Mouse (Mus musculus): ENCODE measurements around the gene Iqck.

Gene Iqck

DNA sequence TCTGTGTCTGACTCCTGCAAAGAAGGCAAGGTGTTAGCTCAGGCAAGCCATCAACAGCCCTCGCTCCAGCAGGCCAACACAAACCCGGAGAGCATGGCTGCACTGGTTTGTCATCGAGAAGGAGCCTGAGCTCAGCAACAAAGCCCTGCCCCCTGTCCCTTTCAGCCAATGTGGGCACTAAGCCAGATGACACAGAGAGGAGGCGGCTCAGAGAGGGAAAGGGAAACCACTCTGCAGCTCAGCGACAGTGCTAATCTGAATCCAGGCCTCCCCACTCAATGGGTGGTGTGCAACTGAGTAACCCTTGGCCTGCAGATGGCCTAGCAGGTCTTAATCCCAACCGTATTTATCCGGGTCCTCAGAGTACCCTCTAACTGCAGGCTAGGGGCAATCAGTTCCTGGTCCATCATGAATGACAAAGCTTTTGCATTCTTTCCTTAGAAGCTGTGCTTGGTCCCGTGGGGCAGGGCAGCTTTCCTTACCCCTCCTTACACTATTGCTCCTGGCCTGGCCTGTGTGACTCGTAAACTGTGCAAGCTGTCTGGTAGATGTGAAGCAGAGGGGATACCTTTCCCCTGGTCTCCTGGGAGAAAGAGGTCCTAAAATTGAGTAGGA lies 4.8 kb upstream of the Iqck start:
- DNase-seq (ENCODE audit: low spot score in 2 of 2): no peak

GRCm38 (mm10) chr7:118851571-118851970 lies 4.0 kb upstream of the Iqck start:
- DNase-seq (ENCODE audit: low spot score in 2 of 2): no peak

- no peak for DNase-seq (ENCODE audit: low spot score in 2 of 2)
These were observed 2.9 kb upstream of the Iqck start for GRCm38 (mm10) chr7:118852611-118853010.

DNA sequence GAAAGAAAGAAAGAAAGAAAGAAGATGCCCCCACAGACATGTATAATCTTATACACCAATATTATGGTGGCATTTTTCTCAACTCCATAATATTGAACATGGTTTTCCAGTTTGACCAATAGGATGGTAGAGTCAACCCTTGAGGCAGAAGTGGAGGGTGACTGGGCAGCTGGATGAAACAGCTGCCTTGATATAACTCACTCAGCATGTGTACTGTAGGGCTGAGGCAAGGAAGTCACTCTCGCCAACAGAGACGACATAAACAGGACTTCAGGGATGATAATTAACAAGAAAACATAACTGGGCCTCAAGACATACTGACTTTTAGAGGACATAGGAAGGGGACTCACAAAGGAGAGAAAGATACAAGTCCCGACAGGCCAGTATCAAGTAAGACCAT lies 946 bp upstream of the Iqck start:
- DNase-seq (ENCODE audit: low spot score in 2 of 2): no peak

DNA sequence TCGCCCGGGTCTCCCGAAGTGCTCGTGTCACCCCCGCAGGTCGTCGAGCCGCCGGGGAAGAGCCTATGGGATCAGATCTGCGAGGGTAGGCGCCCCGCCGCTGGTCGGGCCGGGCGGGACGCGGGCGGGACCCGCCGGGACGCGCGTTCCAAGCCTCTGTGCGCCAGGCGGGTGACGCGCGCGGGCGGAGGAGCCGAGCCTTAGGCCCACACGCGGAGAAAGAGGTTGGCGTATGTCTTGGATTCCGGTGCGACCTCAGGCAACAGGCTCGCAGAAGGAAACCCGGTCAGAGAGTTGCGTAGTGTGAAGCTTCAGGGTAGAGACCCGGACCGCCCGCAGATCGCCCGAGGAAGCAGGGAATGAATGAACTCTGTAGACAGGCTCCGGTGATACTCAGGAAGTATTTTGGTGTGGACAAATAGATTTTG lies 339 bp downstream of the Iqck start, which contains the start of gene Knop1:
Gene Knop1, minus strand, starts transcription at position 378 of the 428 bp plus-strand sequence.
- no peak for DNase-seq (ENCODE audit: low spot score in 2 of 2)

DNA sequence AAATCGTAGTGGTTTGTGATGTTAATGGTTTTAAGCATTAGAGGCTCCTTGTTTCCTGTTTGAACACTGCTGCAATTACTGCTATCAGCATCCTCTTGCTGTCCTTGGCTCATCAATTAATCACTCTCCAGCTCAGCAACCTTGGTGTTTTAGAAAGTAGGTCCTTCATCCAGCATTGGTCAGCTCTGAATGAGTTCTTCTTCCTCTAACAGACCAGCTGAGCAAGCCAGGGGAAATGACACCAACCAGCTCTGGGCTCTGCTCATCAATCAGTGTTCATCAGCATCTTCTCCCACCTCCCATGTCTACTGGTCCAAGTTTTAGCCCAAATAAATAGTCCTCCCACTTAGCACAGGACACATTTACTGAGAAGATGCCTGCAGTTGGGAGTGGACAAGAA lies 3.1 kb downstream of the Iqck start:
- no peak for DNase-seq (ENCODE audit: low spot score in 2 of 2)

GRCm38 (mm10) chr7:118865362-118865761 lies 9.8 kb downstream of the Iqck start:
- no peak for DNase-seq (ENCODE audit: low spot score in 2 of 2)

GRCm38 (mm10) chr7:118879466-118880029 lies 24.0 kb downstream of the Iqck start:
- DNase-seq (ENCODE audit: low spot score in 2 of 2): no peak

GRCm38 (mm10) chr7:118883957-118884356 lies 28.4 kb downstream of the Iqck start:
- no peak for DNase-seq (ENCODE audit: low spot score in 2 of 2)

- peak in 1 of 2 experiments; percentile 25 for DNase-seq (ENCODE audit: low spot score in 2 of 2)
These were observed 29.4 kb downstream of the Iqck start for GRCm38 (mm10) chr7:118884969-118885368.

DNA sequence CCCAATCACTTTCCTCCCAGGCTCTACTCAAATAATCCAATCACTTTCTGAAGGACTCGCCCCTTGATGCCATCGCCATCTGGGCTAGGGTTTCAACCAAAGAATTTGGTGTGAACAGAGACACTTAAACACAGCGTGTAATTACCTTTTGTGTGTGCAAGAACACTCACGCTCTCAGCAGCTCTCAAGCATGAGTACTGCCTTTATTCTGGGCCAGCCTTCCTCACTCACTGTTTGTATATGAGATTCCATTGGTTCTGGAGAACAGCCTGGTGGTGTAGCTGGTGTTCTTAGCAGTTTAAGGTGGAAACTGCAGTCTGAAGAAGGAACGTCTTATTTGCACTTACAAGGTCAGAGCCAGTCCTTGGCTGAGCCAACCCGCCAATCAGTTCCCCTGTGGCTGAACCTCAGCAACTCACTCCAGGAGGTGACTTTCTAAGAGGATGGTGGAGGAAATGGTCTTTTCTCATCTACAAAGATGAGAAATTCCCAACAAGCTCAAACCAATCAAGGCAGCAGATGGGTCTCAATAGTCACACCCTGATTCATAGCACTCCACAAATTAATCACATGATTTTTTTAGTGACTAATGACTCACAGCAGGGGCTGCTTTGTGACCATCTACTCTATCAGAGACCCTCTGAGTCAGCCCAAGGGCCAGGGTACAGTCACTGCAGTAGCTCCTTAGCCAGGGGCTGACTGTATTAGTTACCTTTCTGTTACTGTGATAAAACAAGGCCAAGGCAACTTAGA lies 31.9 kb downstream of the Iqck start:
- no peak for DNase-seq (ENCODE audit: low spot score in 2 of 2)

DNA sequence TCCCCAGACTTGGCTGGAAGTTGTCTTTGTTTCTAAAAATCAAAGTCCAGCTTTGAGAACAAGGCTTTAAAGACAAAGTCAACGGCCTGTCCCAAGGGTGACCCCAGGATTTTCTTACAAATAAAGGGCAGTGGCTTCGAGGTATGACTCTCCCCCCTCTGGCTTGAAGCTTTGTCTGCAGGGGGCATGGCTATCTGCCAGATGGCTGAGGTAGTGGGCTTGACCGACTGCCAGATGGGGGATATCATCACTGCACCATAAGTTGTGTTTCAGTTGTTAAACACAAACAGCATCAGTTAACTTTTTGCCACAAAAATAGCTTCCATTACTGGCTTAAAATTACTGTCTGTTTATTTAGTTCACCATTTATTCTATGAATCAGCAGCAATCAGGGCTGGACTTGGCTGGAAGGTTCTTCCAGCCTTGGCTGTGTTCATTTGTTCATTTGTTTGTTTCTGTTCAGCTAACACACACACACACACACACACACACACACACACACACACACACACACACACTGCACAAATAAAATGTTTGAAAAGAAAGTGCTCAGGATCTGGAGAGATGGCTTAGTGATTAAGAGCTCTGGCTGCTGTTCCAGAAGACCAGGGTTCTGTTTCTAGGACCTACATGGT lies 33.6 kb downstream of the Iqck start:
- no peak for DNase-seq (ENCODE audit: low spot score in 2 of 2)

GRCm38 (mm10) chr7:118895469-118896450 lies 40.2 kb downstream of the Iqck start:
- no peak for DNase-seq (ENCODE audit: low spot score in 2 of 2)

DNA sequence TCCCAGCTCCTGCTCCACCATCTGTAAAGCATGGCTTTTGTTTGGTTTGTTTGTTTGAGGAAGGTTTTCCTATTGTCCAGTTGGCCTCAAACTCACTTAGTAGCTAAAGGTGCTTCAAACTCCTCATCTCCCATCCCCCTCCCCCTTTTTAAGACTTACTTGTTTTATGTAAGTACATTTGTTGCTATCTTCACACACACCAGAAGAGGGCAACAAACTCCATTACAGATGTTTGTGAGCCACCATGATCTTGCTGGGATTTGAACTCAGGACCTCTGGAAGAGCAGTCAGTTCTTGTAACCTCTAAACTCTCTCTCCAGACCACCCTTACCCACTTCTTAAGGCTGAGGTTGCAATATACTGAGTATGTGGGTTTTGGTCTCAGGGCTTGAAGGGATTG lies 42.5 kb downstream of the Iqck start:
- no peak for DNase-seq (ENCODE audit: low spot score in 2 of 2)

DNA sequence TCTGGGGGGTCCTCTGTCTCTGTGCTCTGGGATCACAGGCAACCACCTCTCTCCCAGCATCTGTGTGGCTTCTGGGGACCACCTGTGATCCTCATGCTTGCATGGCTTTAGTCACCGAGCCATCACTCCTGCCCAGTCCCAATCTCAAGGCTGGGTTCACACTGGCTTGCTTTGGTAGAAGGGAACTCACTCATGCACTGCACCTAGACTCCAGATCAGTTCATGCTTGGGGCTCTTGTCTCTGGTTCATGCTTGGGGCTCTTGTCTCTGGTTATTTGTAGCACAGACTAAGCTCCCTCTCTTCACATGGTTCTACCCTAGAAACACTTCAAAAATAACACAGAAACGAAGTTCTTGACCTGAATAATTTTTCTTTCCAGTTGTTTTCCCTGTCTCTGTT lies 44.5 kb downstream of the Iqck start:
- DNase-seq (ENCODE audit: low spot score in 2 of 2): no peak

- DNase-seq (ENCODE audit: low spot score in 2 of 2): no peak
These were observed 47.4 kb downstream of the Iqck start for GRCm38 (mm10) chr7:118902944-118903343.

GRCm38 (mm10) chr7:118903879-118904278 lies 48.3 kb downstream of the Iqck start:
- no peak for DNase-seq (ENCODE audit: low spot score in 2 of 2)

DNA sequence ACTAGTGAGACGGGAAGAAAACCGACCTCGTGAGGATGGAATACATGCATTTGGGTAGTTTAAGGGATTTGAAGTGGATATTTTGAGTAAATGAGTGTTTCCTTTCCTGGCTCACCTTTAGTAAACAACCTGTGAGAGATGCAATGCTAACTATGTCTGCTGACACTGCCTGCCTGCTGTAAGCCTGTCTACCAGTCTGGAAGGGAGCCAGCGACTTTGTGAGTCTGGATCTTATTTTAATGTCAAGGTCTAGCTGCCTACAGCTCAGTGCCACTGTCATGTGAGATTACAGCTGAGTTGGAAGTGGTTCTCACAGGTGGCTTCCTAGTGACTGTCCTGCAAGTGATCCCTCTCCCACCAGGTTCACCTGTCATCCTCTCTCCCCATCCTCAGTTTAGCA lies 49.0 kb downstream of the Iqck start:
- no peak for DNase-seq (ENCODE audit: low spot score in 2 of 2)

DNA sequence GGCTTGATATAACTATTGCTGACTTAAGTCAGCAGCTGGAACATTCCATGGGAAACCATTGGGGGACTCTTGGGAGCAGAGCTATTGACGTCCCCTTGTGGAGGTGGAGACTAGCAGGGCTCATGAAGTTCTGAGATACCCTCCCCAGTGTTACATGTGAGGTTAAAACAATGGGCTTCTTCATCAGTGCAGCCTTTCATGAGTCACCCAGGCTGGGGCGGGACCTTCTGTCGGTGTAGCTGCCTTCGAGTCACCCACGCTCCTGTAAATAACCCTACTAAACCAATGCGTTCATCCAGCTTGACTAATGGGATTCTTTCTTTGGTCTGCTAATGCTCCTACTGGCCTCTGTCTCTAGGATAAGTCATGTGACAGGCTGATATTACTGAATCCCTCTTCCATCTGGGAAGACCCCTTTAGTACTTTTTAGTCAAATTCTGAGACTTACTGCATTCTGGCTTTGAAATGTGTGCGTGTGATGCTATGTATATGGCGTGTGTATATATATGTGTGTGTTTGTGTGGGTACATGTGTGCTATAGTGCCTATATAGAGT lies 53.5 kb downstream of the Iqck start:
- no peak for DNase-seq (ENCODE audit: low spot score in 2 of 2)

DNA sequence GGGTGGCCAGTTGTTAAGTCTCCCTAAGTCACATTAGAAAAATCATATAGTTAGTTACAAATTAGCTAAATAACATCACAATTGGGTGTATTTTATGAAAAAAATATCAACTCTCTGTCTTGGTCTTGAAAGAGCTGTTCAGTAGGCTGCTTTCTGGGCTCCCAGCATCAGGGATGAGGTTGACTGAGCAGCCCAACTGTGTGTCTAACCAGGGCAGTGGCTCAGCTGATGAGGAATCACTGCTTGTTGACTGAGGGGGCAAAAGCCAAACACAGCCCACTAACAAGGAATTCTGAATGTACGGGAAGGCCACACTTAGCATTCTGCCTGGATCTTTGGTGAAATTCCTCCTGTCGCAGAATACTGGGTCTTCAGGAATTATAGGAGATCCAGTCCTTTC lies 54.9 kb downstream of the Iqck start:
- DNase-seq (ENCODE audit: low spot score in 2 of 2): no peak

- DNase-seq (ENCODE audit: low spot score in 2 of 2): no peak
These were observed 55.6 kb downstream of the Iqck start for GRCm38 (mm10) chr7:118911170-118911569.
